Mouse (Mus musculus): ENCODE data around the gene Dapk2.

GRCm38 (mm10) chr9:66251159-66251691 lies 93.2 kb downstream of the Dapk2 start:
- TF ChIP-seq TAL1 (conservative IDR thresholded peaks at IDR 0.05; ENCODE audit: low read depth, low read length): no peak
- no peak for TF ChIP-seq CTCF (IDR thresholded peaks at IDR 0.05; ENCODE audit: low read depth, low read length)
- TF ChIP-seq GATA1 (IDR thresholded peaks at IDR 0.05; ENCODE audit: borderline replicate concordance, low read length): no peak
- no peak for TF ChIP-seq GATA2 (IDR thresholded peaks at IDR 0.05; ENCODE audit: borderline replicate concordance, low read depth, low read length)

Measured in G1E (cell line).